Mouse (Mus musculus): ENCODE measurements at regions not wholly inside any gene's neighbourhood (a gene's known extent, or its start where the extent isn't known, plus 50 kb on each side); places are given as distances from the start of the nearest gene placed in this dataset.

GRCm38 (mm10) chr14:25406613-25407012 lies 52.4 kb upstream of the Zmiz1 start:
- no peak for DNase-seq (ENCODE audit: low read depth)

- DNase-seq (ENCODE audit: low read depth), result no peak
These were observed 51.9 kb upstream of the Zmiz1 start for GRCm38 (mm10) chr14:25407111-25407510.
